Mouse (Mus musculus) thymus, adult 2 months (tissue): ENCODE results near the gene Il17re. TPM values are rescaled to one million over a fixed set of nuclear protein-coding genes. Genes with fewer than 3 reads are reported as not detected.

Source experiments
- DNase-seq: peaks from one replicate; pipeline ENCODE4 v3.0.0; 2021
- H3K27ac ChIP-seq: fragments of 200-500 bp; 2 replicates; pipeline ENCODE4 v1.5.1; 2012; ENCODE audit warnings: low read length, control low read depth; ENCODE audit not compliant: control insufficient read depth, insufficient read depth
- H3K27me3 ChIP-seq: fragments of 200-500 bp; 2 replicates; pipeline ENCODE4 v1.6.1; 2012; ENCODE audit warnings: mild to moderate bottlenecking, low read length, moderate library complexity, mixed read lengths; ENCODE audit not compliant: control insufficient read depth, insufficient read depth
- H3K36me3 ChIP-seq: fragments of 200-500 bp; 2 replicates; pipeline ENCODE4 v1.6.1; 2012; ENCODE audit warnings: mild to moderate bottlenecking, low read length, moderate library complexity; ENCODE audit not compliant: control insufficient read depth, insufficient read depth
- H3K4me1 ChIP-seq: fragments of 200-500 bp; replicated peaks from 2 replicates; pipeline ENCODE4 v1.6.1; 2012; ENCODE audit warnings: low read length; ENCODE audit not compliant: control insufficient read depth, insufficient read depth
- H3K4me3 ChIP-seq: fragments of 200-500 bp; 2 replicates; pipeline ENCODE4 v1.5.1; 2012; ENCODE audit warnings: mild to moderate bottlenecking, low read length, control low read depth, moderate library complexity; ENCODE audit not compliant: control insufficient read depth, insufficient read depth
- CTCF ChIP-seq: fragments of 200-500 bp; IDR thresholded peaks from 2 replicates; pipeline ENCODE4 v1.5.1; 2012; ENCODE audit warnings: mild to moderate bottlenecking, control low read depth, low read length, moderate library complexity, borderline replicate concordance; ENCODE audit not compliant: control insufficient read depth, poor library complexity, insufficient read depth; ENCODE audit errors: extremely low read depth
- POLR2A ChIP-seq: fragments of 200-500 bp; IDR thresholded peaks from 2 replicates; pipeline ENCODE4 v1.6.1; 2012; ENCODE audit warnings: mild to moderate bottlenecking, low read length, control low read depth, moderate library complexity; ENCODE audit not compliant: control insufficient read depth, poor library complexity, insufficient read depth; ENCODE audit errors: extremely low read depth
- WGBS: fragments of 180-500 bp; shearing (Covaris S2); methylation state at CpG from one replicate; pipeline ENCODE4 v1.1.7; 2018; 5-methylcytosine and 5-hydroxymethylcytosine counted together
- polyA plus RNA-seq: library from polyadenylated mRNA; depleted of rRNA; stranded (reverse); fragments of >200 nt; gene quantifications from 2 replicates; pipeline ENCODE4 v1.2.3, GENCODE M21; 2012; rRNA removed

Gene Il17re
- 22.8 and 32.5 TPM in 2 replicates for polyA plus RNA-seq

DNA sequence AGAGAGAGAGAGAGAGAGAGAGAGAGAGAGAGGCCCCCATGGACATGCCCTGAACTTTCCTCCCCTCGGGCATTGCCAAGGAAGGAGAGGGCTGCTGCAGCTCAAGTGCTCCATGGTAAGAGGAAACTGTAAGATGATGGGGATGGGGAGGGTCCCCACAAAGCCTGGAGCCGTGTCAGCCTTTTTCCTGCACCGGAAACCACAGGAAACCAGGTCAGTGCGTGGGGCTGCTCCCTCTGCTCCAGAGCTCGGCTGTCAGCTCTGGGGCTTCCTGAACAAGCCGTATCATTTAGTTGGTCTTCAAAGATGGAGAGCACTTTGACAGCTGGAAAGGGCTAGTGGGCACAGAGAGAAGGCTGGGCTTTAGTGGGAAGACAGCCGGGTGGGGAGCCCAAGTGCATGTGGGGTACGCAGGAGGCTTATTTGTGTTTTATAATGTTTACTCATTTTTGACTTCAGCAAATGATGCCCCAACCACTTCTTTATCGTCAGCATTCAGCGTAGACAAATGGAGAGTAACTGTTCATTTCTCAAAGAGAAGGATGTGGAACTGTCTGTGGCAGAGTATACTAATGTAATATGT is at the start of gene Il17re:
Gene Il17re, plus strand, starts transcription at position 533 of the 583 bp plus-strand sequence.
- peaks cover 29% of the 10 kb centered on the region for H3K4me1 ChIP-seq
- 8% methylated on average over 10 of the region's 10 CpGs for WGBS
- peak; percentile 61 for DNase-seq
- peak within 1 kb of the TSS; percentile 82 for H3K27ac ChIP-seq
- H3K27me3 ChIP-seq, result no peaks in the 10 kb centered on the region
- TF ChIP-seq CTCF, result no peak
- TF ChIP-seq POLR2A, result no peak
- H3K4me3 ChIP-seq, result peak within 1 kb of the TSS; percentile 21
- H3K36me3 ChIP-seq, result no peaks in the 10 kb centered on the region

DNA sequence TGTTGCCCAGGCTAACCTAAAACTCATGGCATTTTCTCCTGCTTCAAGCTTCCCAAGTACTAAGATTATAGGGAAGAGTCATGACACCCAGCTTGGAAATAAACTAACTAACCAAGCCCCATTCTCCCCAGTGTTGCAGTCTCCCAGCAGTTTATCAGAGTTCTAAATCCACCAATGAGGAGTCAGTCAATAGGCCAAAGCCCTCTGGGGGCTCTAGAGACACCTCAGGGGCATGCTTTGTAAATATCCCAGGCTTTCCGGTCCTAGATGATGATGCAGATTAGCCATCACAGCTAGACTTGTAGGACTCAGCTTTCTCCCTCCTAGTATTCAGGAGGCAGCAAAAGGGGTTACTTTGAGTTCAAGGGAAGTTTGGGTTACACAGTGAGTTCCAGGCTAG is 48.3 kb upstream of the Il17re start:
- Histone ChIP-seq H3K27ac (no peak overlapping the region), H3K4me3 (no peak overlapping the region), H3K27me3 (no peaks in the 10 kb centered on the region), H3K4me1 (no peaks in the 10 kb centered on the region), H3K36me3 (0 out of 2 replicates have a peak, but pooled peaks cover 4% of the 10 kb centered on the region)
- TF ChIP-seq POLR2A (no peak), CTCF (no peak)
- DNase-seq, result no peak
- WGBS, result 95% methylated on average over 1 of the region's 1 CpGs

DNA sequence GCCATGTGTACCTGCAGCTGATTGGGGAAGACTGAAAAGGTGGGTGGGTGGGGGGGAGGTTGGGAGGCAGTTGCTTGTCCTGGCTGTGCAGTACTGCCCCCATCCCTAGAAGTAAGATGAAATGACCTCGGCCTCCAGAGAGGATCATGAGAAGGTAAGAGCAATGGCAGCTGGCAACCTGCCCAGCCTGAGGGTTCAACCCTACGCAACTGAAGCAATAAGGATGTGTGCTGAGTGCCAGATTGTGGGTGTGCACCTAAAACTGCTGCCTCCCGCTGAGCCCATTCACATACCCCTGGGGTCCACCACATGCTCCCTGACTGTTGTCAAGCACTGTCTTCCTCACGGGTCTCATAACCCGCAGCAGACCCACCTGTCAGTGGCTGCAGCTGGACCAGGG is 41.9 kb upstream of the Il17re start:
- Histone ChIP-seq H3K27ac (no peak overlapping the region), H3K36me3 (no peaks in the 10 kb centered on the region), H3K4me1 (peaks cover 12% of the 10 kb centered on the region), H3K27me3 (no peaks in the 10 kb centered on the region), H3K4me3 (no peak overlapping the region)
- DNase-seq, result no peak
- TF ChIP-seq CTCF, result no peak
- TF ChIP-seq POLR2A, result no peak
- WGBS, result 93% methylated on average over 5 of the region's 5 CpGs

DNA sequence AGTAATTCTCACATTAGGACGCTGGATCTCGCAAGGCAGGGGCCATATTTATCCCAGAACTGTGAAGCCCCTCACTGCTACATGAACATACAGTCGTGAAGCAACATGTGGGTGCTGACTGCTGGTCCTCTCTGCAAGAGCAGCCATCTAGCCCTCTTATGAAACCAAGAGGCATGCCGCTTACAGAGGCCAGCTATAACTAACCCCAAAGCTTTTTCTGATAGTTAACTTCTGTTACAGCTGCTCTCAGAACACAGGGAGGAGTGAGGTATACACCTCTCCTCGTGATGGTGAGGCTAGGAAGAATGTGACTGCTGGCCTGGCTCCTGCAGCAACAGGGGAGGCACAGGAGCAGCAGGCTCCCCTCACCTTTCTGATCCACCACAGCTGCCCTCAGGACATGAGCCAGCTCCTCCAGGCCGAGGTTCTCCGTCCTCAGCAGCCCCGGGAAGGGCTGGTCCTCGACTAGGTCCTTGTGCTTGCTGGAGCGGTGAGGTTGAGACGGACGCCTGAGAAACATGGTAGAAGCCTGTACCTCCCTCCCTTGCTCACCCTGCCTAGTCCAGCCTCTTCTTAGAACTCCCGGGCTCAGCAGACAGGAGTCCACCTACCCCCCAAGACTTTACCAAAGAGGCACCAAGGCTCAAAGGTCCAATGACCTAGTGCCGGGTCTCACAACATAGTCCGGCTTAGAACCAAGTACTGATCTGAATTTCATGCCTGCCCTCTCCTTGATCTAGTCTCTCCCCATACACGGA is 39.7 kb upstream of the Il17re start:
- no peaks in the 10 kb centered on the region for H3K36me3 ChIP-seq
- H3K4me3 ChIP-seq, result peak overlapping the region; percentile 70
- no peak for DNase-seq
- no peaks in the 10 kb centered on the region for H3K27me3 ChIP-seq
- H3K27ac ChIP-seq, result no peak overlapping the region
- TF ChIP-seq CTCF (no peak), POLR2A (no peak)
- H3K4me1 ChIP-seq, result peaks cover 12% of the 10 kb centered on the region
- 14% methylated on average over 16 of the region's 16 CpGs for WGBS

DNA sequence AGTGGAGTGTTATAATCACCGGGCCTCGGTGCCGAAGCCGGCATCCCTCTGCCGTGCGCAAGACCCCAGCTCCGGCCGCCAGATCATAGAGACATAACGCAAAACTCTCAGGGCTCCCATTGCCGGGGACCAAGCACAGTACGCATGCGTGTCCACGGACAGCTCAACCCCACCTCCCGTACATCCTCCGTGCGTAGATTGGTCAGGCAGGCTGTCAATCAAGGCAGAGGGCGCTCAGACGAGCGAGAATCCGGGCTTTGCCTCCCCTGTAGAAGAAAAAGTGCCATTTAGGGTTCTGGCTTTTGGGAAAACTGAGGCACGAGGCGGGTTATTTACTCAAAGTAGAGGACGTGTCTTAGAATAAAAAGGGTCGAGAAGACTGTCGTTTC is 39.1 kb upstream of the Il17re start, which contains the start of gene Rpusd3:
Gene Rpusd3, minus strand, starts transcription at position 142 of the 389 bp plus-strand sequence.
- Histone ChIP-seq H3K27ac (no peak within 1 kb of the TSS), H3K4me1 (peaks cover 12% of the 10 kb centered on the region), H3K27me3 (no peaks in the 10 kb centered on the region), H3K36me3 (no peaks in the 10 kb centered on the region), H3K4me3 (peak within 1 kb of the TSS; percentile 70)
- under 1% methylated on average over 25 of the region's 25 CpGs for WGBS
- DNase-seq, result peak; percentile 99
- peak; percentile 54; the same call in 1 of the 2 replicates for TF ChIP-seq POLR2A
- TF ChIP-seq CTCF, result no peak

DNA sequence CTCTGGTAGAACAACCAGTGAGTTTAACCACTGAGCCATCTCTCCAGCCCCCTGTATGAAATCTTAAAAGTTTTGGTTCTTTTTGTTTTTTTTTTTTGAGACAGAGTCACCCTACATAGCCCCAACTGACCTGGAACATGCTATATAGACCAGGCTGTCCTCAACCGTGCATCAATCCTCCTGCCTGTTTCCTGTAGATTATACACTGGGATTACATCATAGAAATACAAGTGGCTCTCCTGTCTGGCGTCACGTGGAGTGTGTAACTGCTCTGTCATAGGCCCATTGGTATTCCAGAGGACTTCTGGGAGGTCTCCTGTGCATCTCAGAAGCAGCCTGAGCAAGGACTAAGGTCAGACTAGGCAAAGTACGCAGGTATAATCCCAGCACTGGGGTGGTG is 35.3 kb upstream of the Il17re start:
- whole genome bisulfite sequencing, result 65% methylated on average over 4 of the region's 4 CpGs
- Histone ChIP-seq H3K4me1 (peaks cover 12% of the 10 kb centered on the region), H3K27me3 (no peaks in the 10 kb centered on the region), H3K27ac (no peak overlapping the region), H3K36me3 (no peaks in the 10 kb centered on the region), H3K4me3 (no peak overlapping the region)
- DNase-seq, result no peak
- TF ChIP-seq CTCF (no peak), POLR2A (no peak)
